Mouse (Mus musculus) myocyte (in vitro differentiated cells): ENCODE measurements at regions not wholly inside any gene's neighbourhood (a gene's known extent, or its start where the extent isn't known, plus 50 kb on each side); places are given as distances from the start of the nearest gene placed in this dataset.

Experiments used
- H3K27me3 ChIP-seq: one replicate; pipeline ENCODE4 v1.6.1; 2011; ENCODE audit not compliant: control insufficient read depth, insufficient read depth, insufficient read length
- H3K36me3 ChIP-seq: one replicate; pipeline ENCODE4 v1.6.1; 2011; ENCODE audit not compliant: control insufficient read depth, insufficient read depth
- H3K4me2 ChIP-seq: one replicate; pipeline ENCODE4 v1.6.1; 2011; ENCODE audit warnings: low read depth, control low read depth
- H3K4me3 ChIP-seq: one replicate; pipeline ENCODE4 v1.5.1; 2011; ENCODE audit warnings: mild to moderate bottlenecking, control low read depth, moderate library complexity
- H3K79me2 ChIP-seq: one replicate; pipeline ENCODE4 v1.6.1; 2011; ENCODE audit not compliant: control insufficient read depth, insufficient read depth
- H3ac ChIP-seq: one replicate; pipeline ENCODE4 v1.6.1; 2011; ENCODE audit not compliant: control insufficient read depth, insufficient read length
- CEBPB ChIP-seq: IDR thresholded peaks from 2 replicates; pipeline ENCODE4 v1.6.1; 2011; ENCODE audit warnings: mild to moderate bottlenecking, moderate library complexity; ENCODE audit not compliant: poor library complexity, insufficient read depth, severe bottlenecking
- E2F4 ChIP-seq: IDR thresholded peaks from one replicate; pipeline ENCODE4 v1.6.1; 2011; ENCODE audit warnings: mild to moderate bottlenecking, control low read depth, moderate library complexity; ENCODE audit not compliant: insufficient read depth
- MAX ChIP-seq: IDR thresholded peaks from one replicate; pipeline ENCODE4 v1.6.1; 2011; ENCODE audit warnings: low read depth, mild to moderate bottlenecking, control low read depth
- MYOD1 ChIP-seq, 3 experiments: IDR thresholded peaks; one replicate each; pipeline ENCODE4 v1.6.1; 2011; ENCODE audit warnings: control low read depth in 2 of 3, low read depth in 2 of 3, mild to moderate bottlenecking in 2 of 3, moderate library complexity in 1 of 3; ENCODE audit not compliant: insufficient read length in 2 of 3, control insufficient read depth in 1 of 3
- MYOG ChIP-seq, 3 experiments: IDR thresholded peaks; one replicate each; pipeline ENCODE4 v1.6.1; 2011; ENCODE audit warnings: control low read depth in 2 of 3, low read depth in 2 of 3, mild to moderate bottlenecking in 2 of 3; ENCODE audit not compliant: insufficient read length in 2 of 3, control insufficient read depth in 1 of 3, insufficient read depth in 1 of 3
- POLR2A ChIP-seq: IDR thresholded peaks from one replicate; pipeline ENCODE4 v1.6.1; 2011; ENCODE audit warnings: low read depth, mild to moderate bottlenecking, control low read depth, moderate library complexity; ENCODE audit not compliant: insufficient read length
- POLR2AphosphoS2 ChIP-seq: IDR thresholded peaks from one replicate; pipeline ENCODE4 v1.6.1; 2011; ENCODE audit warnings: low read depth, control low read depth; ENCODE audit not compliant: insufficient read length
- REST ChIP-seq: IDR thresholded peaks from one replicate; pipeline ENCODE4 v1.6.1; 2011; ENCODE audit warnings: mild to moderate bottlenecking, control low read depth, moderate library complexity; ENCODE audit not compliant: insufficient read depth, insufficient read length
- SRF ChIP-seq: IDR thresholded peaks from one replicate; pipeline ENCODE4 v1.6.1; 2011; ENCODE audit warnings: low read depth; ENCODE audit not compliant: control insufficient read depth, insufficient read length
- TCF12 ChIP-seq: IDR thresholded peaks from one replicate; pipeline ENCODE4 v1.6.1; 2011; ENCODE audit warnings: mild to moderate bottlenecking, control low read depth; ENCODE audit not compliant: poor library complexity, insufficient read depth, severe bottlenecking
- TCF3 ChIP-seq: IDR thresholded peaks from one replicate; pipeline ENCODE4 v1.6.1; 2011; ENCODE audit warnings: low read depth, control low read depth; ENCODE audit not compliant: insufficient read length
- USF1 ChIP-seq: IDR thresholded peaks from one replicate; pipeline ENCODE4 v1.6.1; 2011; ENCODE audit warnings: low read depth, mild to moderate bottlenecking, control low read depth, moderate library complexity

GRCm38 (mm10) chr10:43664844-43665243, 86.8 kb downstream of the Cd24a start:
- Histone ChIP-seq H3ac (no peak overlapping the region), H3K27me3 (no peaks in the 10 kb centered on the region), H3K4me3 (no peak overlapping the region), H3K79me2 (no peaks in the 10 kb centered on the region), H3K4me2 (no peak overlapping the region), H3K36me3 (no peaks in the 10 kb centered on the region)
- no peak for TF ChIP-seq MYOG (IDR thresholded peaks at IDR 0.05; ENCODE audit: control insufficient read depth in 1 of 3, insufficient read depth in 1 of 3, insufficient read length in 2 of 3, low read depth in 2 of 3)
- no peak for TF ChIP-seq POLR2AphosphoS2
- TF ChIP-seq SRF: no peak
- no peak for TF ChIP-seq TCF12
- TF ChIP-seq MAX: no peak
- no peak for TF ChIP-seq REST
- no peak for TF ChIP-seq USF1

GRCm38 (mm10) chr10:43666262-43667085, 88.4 kb downstream of the Cd24a start:
- TF ChIP-seq CEBPB (no peak), POLR2AphosphoS2 (no peak), MAX (no peak), MYOG (IDR thresholded peaks at IDR 0.05; ENCODE audit: control insufficient read depth in 1 of 3, insufficient read depth in 1 of 3, insufficient read length in 2 of 3, low read depth in 2 of 3) (no peak), TCF12 (no peak), USF1 (no peak), E2F4 (no peak), MYOD1 (IDR thresholded peaks at IDR 0.05; ENCODE audit: control insufficient read depth in 1 of 3, insufficient read length in 2 of 3, low read depth in 2 of 3) (no peak), SRF (no peak)
- Histone ChIP-seq H3K4me3 (no peak overlapping the region), H3K79me2 (no peaks in the 10 kb centered on the region), H3K36me3 (no peaks in the 10 kb centered on the region), H3K27me3 (no peaks in the 10 kb centered on the region), H3ac (no peak overlapping the region), H3K4me2 (no peak overlapping the region)

GRCm38 (mm10) chr10:43667086-43667690, 89.1 kb downstream of the Cd24a start:
- no peak for TF ChIP-seq CEBPB
- TF ChIP-seq REST: no peak
- TF ChIP-seq TCF3: no peak
- H3K27me3 ChIP-seq: no peaks in the 10 kb centered on the region
- H3K79me2 ChIP-seq: no peaks in the 10 kb centered on the region
- no peaks in the 10 kb centered on the region for H3K36me3 ChIP-seq
- H3ac ChIP-seq: no peak overlapping the region
- H3K4me2 ChIP-seq: no peak overlapping the region
- no peak overlapping the region for H3K4me3 ChIP-seq

GRCm38 (mm10) chr10:43667732-43668247, 89.7 kb downstream of the Cd24a start:
- H3ac ChIP-seq: no peak overlapping the region
- no peaks in the 10 kb centered on the region for H3K79me2 ChIP-seq
- no peak overlapping the region for H3K4me3 ChIP-seq
- no peak overlapping the region for H3K4me2 ChIP-seq
- TF ChIP-seq TCF12 (no peak), MAX (no peak), POLR2AphosphoS2 (no peak), POLR2A (no peak), MYOG (IDR thresholded peaks at IDR 0.05; ENCODE audit: control insufficient read depth in 1 of 3, insufficient read depth in 1 of 3, insufficient read length in 2 of 3, low read depth in 2 of 3) (no peak), REST (no peak), MYOD1 (IDR thresholded peaks at IDR 0.05; ENCODE audit: control insufficient read depth in 1 of 3, insufficient read length in 2 of 3, low read depth in 2 of 3) (no peak), TCF3 (no peak)
- H3K27me3 ChIP-seq: no peaks in the 10 kb centered on the region
- no peaks in the 10 kb centered on the region for H3K36me3 ChIP-seq

- TF ChIP-seq TCF3 (no peak), E2F4 (no peak), CEBPB (no peak), USF1 (no peak), POLR2A (no peak), MYOD1 (IDR thresholded peaks at IDR 0.05; ENCODE audit: control insufficient read depth in 1 of 3, insufficient read length in 2 of 3, low read depth in 2 of 3) (no peak), MAX (no peak), MYOG (IDR thresholded peaks at IDR 0.05; ENCODE audit: control insufficient read depth in 1 of 3, insufficient read depth in 1 of 3, insufficient read length in 2 of 3, low read depth in 2 of 3) (no peak), TCF12 (no peak), SRF (no peak), REST (no peak)
- no peaks in the 10 kb centered on the region for H3K27me3 ChIP-seq
These were observed 91.4 kb downstream of the Cd24a start for GRCm38 (mm10) chr10:43669471-43669870.

More at GRCm38 (mm10) chr10:43669471-43669870, 91.4 kb downstream of the Cd24a start:
- Histone ChIP-seq H3K4me3 (no peak overlapping the region), H3K79me2 (no peaks in the 10 kb centered on the region), H3K36me3 (no peaks in the 10 kb centered on the region), H3ac (no peak overlapping the region), H3K4me2 (no peak overlapping the region)
